Mouse (Mus musculus): ENCODE measurements around the gene Gm28047. TPM values are rescaled to one million over a fixed set of nuclear protein-coding genes. Genes with fewer than 3 reads are reported as not detected.
A peak's percentile ranks its signal among the peaks of the same experiment; 100 is the strongest.

Gene Gm28047
- polyA plus RNA-seq, 1 experiment from 2014 or later = not detected

- Histone ChIP-seq H3K4me2 (peak overlapping the region; percentile 92), H3K27ac (ENCODE audit: low read depth, low read length) (peak overlapping the region; percentile 93), H3K9ac (ENCODE audit: low read depth, low read length) (peak overlapping the region; percentile 79), H3K4me1 (replicated peaks; ENCODE audit: control insufficient read depth, insufficient read depth, low read length) (peaks cover 16% of the 10 kb centered on the region), H3K4me3 (ENCODE audit: low read depth, low read length) (peak overlapping the region; percentile 80), H3K36me3 (ENCODE audit: control insufficient read depth, insufficient read depth, low read length) (no peaks in the 10 kb centered on the region), H3K27me3 (replicated peaks; ENCODE audit: control insufficient read depth, insufficient read depth, low read length) (no peaks in the 10 kb centered on the region), H3K9me3 (ENCODE audit: control insufficient read depth, low read length) (no peaks in the 10 kb centered on the region)
- ATAC-seq (replicated peaks; ENCODE audit: low FRiP score) = no peak
- under 1% methylated on average over 18 of the region's 18 CpGs for WGBS
- DNase-seq (ENCODE audit: low spot score) = no peak
Measured at GRCm38 (mm10) chr15:102625687-102626055, 804 bp upstream of the Gm28047 start.

- Histone ChIP-seq H3K9ac (ENCODE audit: low read depth, low read length) (peak overlapping the region; percentile 79), H3K27ac (ENCODE audit: low read depth, low read length) (peak overlapping the region; percentile 93), H3K4me2 (peak overlapping the region; percentile 92), H3K9me3 (ENCODE audit: control insufficient read depth, low read length) (no peaks in the 10 kb centered on the region), H3K36me3 (ENCODE audit: control insufficient read depth, insufficient read depth, low read length) (no peaks in the 10 kb centered on the region), H3K4me3 (ENCODE audit: low read depth, low read length) (peak overlapping the region; percentile 80), H3K27me3 (replicated peaks; ENCODE audit: control insufficient read depth, insufficient read depth, low read length) (no peaks in the 10 kb centered on the region), H3K4me1 (replicated peaks; ENCODE audit: control insufficient read depth, insufficient read depth, low read length) (peaks cover 16% of the 10 kb centered on the region)
- ATAC-seq (replicated peaks; ENCODE audit: low FRiP score) (peak; percentile 1; the same call in 1 of the 2 replicates), DNase-seq (ENCODE audit: low spot score) (peak; percentile 33)
- 5% methylated on average over 17 of the region's 17 CpGs for WGBS
Measured at GRCm38 (mm10) chr15:102624291-102624969, 437 bp downstream of the Gm28047 start.

- peak overlapping the region; percentile 47 for H3K4me2 ChIP-seq
- DNase-seq (ENCODE audit: low spot score) = no peak
- H3K27ac ChIP-seq (ENCODE audit: low read depth, low read length) = no peak overlapping the region
- H3K9ac ChIP-seq (ENCODE audit: low read depth, low read length) = no peak overlapping the region
- H3K9me3 ChIP-seq (ENCODE audit: control insufficient read depth, low read length) = no peaks in the 10 kb centered on the region
- no peak for ATAC-seq (replicated peaks; ENCODE audit: low FRiP score)
- H3K27me3 ChIP-seq (replicated peaks; ENCODE audit: control insufficient read depth, insufficient read depth, low read length) = no peaks in the 10 kb centered on the region
- WGBS = 88% methylated on average over 3 of the region's 3 CpGs
- no peaks in the 10 kb centered on the region for H3K36me3 ChIP-seq (ENCODE audit: control insufficient read depth, insufficient read depth, low read length)
- peaks cover 16% of the 10 kb centered on the region for H3K4me1 ChIP-seq (replicated peaks; ENCODE audit: control insufficient read depth, insufficient read depth, low read length)
- H3K4me3 ChIP-seq (ENCODE audit: low read depth, low read length) = no peak overlapping the region; the same call in 1 of the 2 replicates
Measured at GRCm38 (mm10) chr15:102623121-102623520, 1.7 kb downstream of the Gm28047 start.

GRCm38 (mm10) chr15:102622536-102622935, 2.3 kb downstream of the Gm28047 start:
- Histone ChIP-seq H3K4me3 (ENCODE audit: low read depth, low read length) (no peak overlapping the region), H3K27ac (ENCODE audit: low read depth, low read length) (no peak overlapping the region), H3K9ac (ENCODE audit: low read depth, low read length) (no peak overlapping the region), H3K36me3 (ENCODE audit: control insufficient read depth, insufficient read depth, low read length) (no peaks in the 10 kb centered on the region), H3K27me3 (replicated peaks; ENCODE audit: control insufficient read depth, insufficient read depth, low read length) (no peaks in the 10 kb centered on the region), H3K9me3 (ENCODE audit: control insufficient read depth, low read length) (no peaks in the 10 kb centered on the region), H3K4me2 (no peak overlapping the region; the same call in 1 of the 2 replicates), H3K4me1 (replicated peaks; ENCODE audit: control insufficient read depth, insufficient read depth, low read length) (peaks cover 16% of the 10 kb centered on the region)
- ATAC-seq (replicated peaks; ENCODE audit: low FRiP score) (no peak), DNase-seq (ENCODE audit: low spot score) (no peak)

GRCm38 (mm10) chr15:102620765-102621164, 4.1 kb downstream of the Gm28047 start:
- 88% methylated on average over 1 of the region's 1 CpGs for WGBS

GRCm38 (mm10) chr15:102619486-102619885, 5.4 kb downstream of the Gm28047 start:
- no peak overlapping the region for H3K27ac ChIP-seq (ENCODE audit: low read depth, low read length)
- no peak overlapping the region for H3K4me2 ChIP-seq
- 91% methylated on average over 5 of the region's 5 CpGs for WGBS
- no peaks in the 10 kb centered on the region for H3K36me3 ChIP-seq (ENCODE audit: control insufficient read depth, insufficient read depth, low read length)
- H3K4me3 ChIP-seq (ENCODE audit: low read depth, low read length) = no peak overlapping the region
- peaks cover 11% of the 10 kb centered on the region for H3K4me1 ChIP-seq (replicated peaks; ENCODE audit: control insufficient read depth, insufficient read depth, low read length)
- H3K27me3 ChIP-seq (replicated peaks; ENCODE audit: control insufficient read depth, insufficient read depth, low read length) = no peaks in the 10 kb centered on the region
- DNase-seq (ENCODE audit: low spot score) (no peak), ATAC-seq (replicated peaks; ENCODE audit: low FRiP score) (no peak)
- no peak overlapping the region for H3K9ac ChIP-seq (ENCODE audit: low read depth, low read length)
- H3K9me3 ChIP-seq (ENCODE audit: control insufficient read depth, low read length) = no peaks in the 10 kb centered on the region

More at GRCm38 (mm10) chr15:102620765-102621164, 4.1 kb downstream of the Gm28047 start:
- H3K4me2 ChIP-seq = no peak overlapping the region
- DNase-seq (ENCODE audit: low spot score) (no peak), ATAC-seq (replicated peaks; ENCODE audit: low FRiP score) (no peak)
- H3K9me3 ChIP-seq (ENCODE audit: control insufficient read depth, low read length) = no peaks in the 10 kb centered on the region
- H3K4me1 ChIP-seq (replicated peaks; ENCODE audit: control insufficient read depth, insufficient read depth, low read length) = peaks cover 11% of the 10 kb centered on the region
- no peak overlapping the region for H3K9ac ChIP-seq (ENCODE audit: low read depth, low read length)
- H3K27me3 ChIP-seq (replicated peaks; ENCODE audit: control insufficient read depth, insufficient read depth, low read length) = no peaks in the 10 kb centered on the region
- no peak overlapping the region for H3K27ac ChIP-seq (ENCODE audit: low read depth, low read length)
- no peak overlapping the region for H3K4me3 ChIP-seq (ENCODE audit: low read depth, low read length)
- H3K36me3 ChIP-seq (ENCODE audit: control insufficient read depth, insufficient read depth, low read length) = no peaks in the 10 kb centered on the region

GRCm38 (mm10) chr15:102617654-102618053, 7.2 kb downstream of the Gm28047 start:
- ATAC-seq (replicated peaks; ENCODE audit: low FRiP score) (no peak), DNase-seq (ENCODE audit: low spot score) (no peak)
- Histone ChIP-seq H3K27ac (ENCODE audit: low read depth, low read length) (no peak overlapping the region), H3K9me3 (ENCODE audit: control insufficient read depth, low read length) (no peaks in the 10 kb centered on the region), H3K4me3 (ENCODE audit: low read depth, low read length) (no peak overlapping the region), H3K4me1 (replicated peaks; ENCODE audit: control insufficient read depth, insufficient read depth, low read length) (peaks cover 4% of the 10 kb centered on the region; the same call in 1 of the 2 replicates), H3K36me3 (ENCODE audit: control insufficient read depth, insufficient read depth, low read length) (no peaks in the 10 kb centered on the region), H3K9ac (ENCODE audit: low read depth, low read length) (no peak overlapping the region), H3K27me3 (replicated peaks; ENCODE audit: control insufficient read depth, insufficient read depth, low read length) (no peaks in the 10 kb centered on the region), H3K4me2 (no peak overlapping the region)
- 93% methylated on average over 1 of the region's 1 CpGs for WGBS

- Histone ChIP-seq H3K4me2 (no peak overlapping the region), H3K4me3 (ENCODE audit: low read depth, low read length) (no peak overlapping the region), H3K27me3 (replicated peaks; ENCODE audit: control insufficient read depth, insufficient read depth, low read length) (no peaks in the 10 kb centered on the region), H3K9me3 (ENCODE audit: control insufficient read depth, low read length) (no peaks in the 10 kb centered on the region), H3K4me1 (replicated peaks; ENCODE audit: control insufficient read depth, insufficient read depth, low read length) (peaks cover 4% of the 10 kb centered on the region; the same call in 1 of the 2 replicates), H3K36me3 (ENCODE audit: control insufficient read depth, insufficient read depth, low read length) (no peaks in the 10 kb centered on the region), H3K27ac (ENCODE audit: low read depth, low read length) (no peak overlapping the region), H3K9ac (ENCODE audit: low read depth, low read length) (no peak overlapping the region)
- 89% methylated on average over 2 of the region's 2 CpGs for WGBS
- ATAC-seq (replicated peaks; ENCODE audit: low FRiP score) (no peak), DNase-seq (ENCODE audit: low spot score) (no peak)
Measured at GRCm38 (mm10) chr15:102616174-102616573, 8.7 kb downstream of the Gm28047 start.

- DNase-seq (ENCODE audit: low spot score) (no peak), ATAC-seq (replicated peaks; ENCODE audit: low FRiP score) (peak; percentile 49; the same call in 1 of the 2 replicates)
- Histone ChIP-seq H3K27ac (ENCODE audit: low read depth, low read length) (no peak overlapping the region), H3K36me3 (ENCODE audit: control insufficient read depth, insufficient read depth, low read length) (no peaks in the 10 kb centered on the region), H3K4me2 (no peak overlapping the region), H3K4me1 (replicated peaks; ENCODE audit: control insufficient read depth, insufficient read depth, low read length) (peaks cover 4% of the 10 kb centered on the region; the same call in 1 of the 2 replicates), H3K4me3 (ENCODE audit: low read depth, low read length) (no peak overlapping the region), H3K9ac (ENCODE audit: low read depth, low read length) (no peak overlapping the region), H3K9me3 (ENCODE audit: control insufficient read depth, low read length) (no peaks in the 10 kb centered on the region), H3K27me3 (replicated peaks; ENCODE audit: control insufficient read depth, insufficient read depth, low read length) (no peaks in the 10 kb centered on the region)
Measured at GRCm38 (mm10) chr15:102614224-102614623, 10.6 kb downstream of the Gm28047 start.

All from liver, embryonic 11.5 days (tissue).